Mouse (Mus musculus): ENCODE measurements at regions not wholly inside any gene's neighbourhood (a gene's known extent, or its start where the extent isn't known, plus 50 kb on each side); places are given as distances from the start of the nearest gene placed in this dataset.
"Not testable (repeated sequence)": the region's sequence is repeated elsewhere in the genome, so short reads cannot be mapped to it uniquely, and the experiment has no call there.

DNA sequence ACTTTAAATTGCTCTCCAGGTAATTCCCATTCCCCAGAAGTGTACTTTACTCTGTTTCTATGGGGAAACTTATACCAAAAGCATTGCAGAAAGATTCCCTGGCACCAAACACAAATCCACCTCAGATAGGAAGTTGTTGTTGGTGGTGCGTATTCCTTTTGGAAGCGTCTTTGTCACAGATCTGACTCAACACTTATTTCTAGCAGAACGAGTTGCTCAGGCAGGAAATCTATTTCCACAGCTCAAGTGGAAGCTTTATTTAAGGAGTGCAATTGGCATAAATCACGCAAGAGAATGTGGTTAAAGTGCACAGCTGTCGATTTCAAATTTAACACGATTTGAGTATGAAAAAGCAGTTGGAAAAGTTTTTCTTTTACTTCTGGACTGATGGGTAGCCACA is 436.9 kb upstream of the Ghitm start:
- no peak overlapping the region for H3K4me3 ChIP-seq (ENCODE audit: low read depth, low read length)
- no peaks in the 10 kb centered on the region for H3K27me3 ChIP-seq (replicated peaks; ENCODE audit: control insufficient read depth, insufficient read depth, low read length)
- ATAC-seq (replicated peaks; ENCODE audit: low FRiP score) (no peak), DNase-seq (ENCODE audit: low spot score) (no peak)
- H3K4me1 ChIP-seq (replicated peaks; ENCODE audit: control insufficient read depth, insufficient read depth, low read length): no peaks in the 10 kb centered on the region
- no peaks in the 10 kb centered on the region for H3K9me3 ChIP-seq (ENCODE audit: control insufficient read depth, low read length)
- no peaks in the 10 kb centered on the region for H3K36me3 ChIP-seq (ENCODE audit: control insufficient read depth, insufficient read depth, low read length)
- no peak overlapping the region for H3K27ac ChIP-seq (ENCODE audit: low read depth, low read length)
- 72% methylated on average over 6 of the region's 6 CpGs for WGBS
- H3K9ac ChIP-seq (ENCODE audit: low read depth, low read length): no peak overlapping the region
- no peak overlapping the region for H3K4me2 ChIP-seq

GRCm38 (mm10) chr14:37558258-37558657 is 423.2 kb upstream of the Ghitm start:
- H3K4me2 ChIP-seq: no peak overlapping the region
- no peak overlapping the region for H3K9ac ChIP-seq (ENCODE audit: low read depth, low read length)
- H3K27ac ChIP-seq (ENCODE audit: low read depth, low read length): no peak overlapping the region
- H3K36me3 ChIP-seq (ENCODE audit: control insufficient read depth, insufficient read depth, low read length): no peaks in the 10 kb centered on the region
- DNase-seq (ENCODE audit: low spot score) (no peak), ATAC-seq (replicated peaks; ENCODE audit: low FRiP score) (no peak)
- no peaks in the 10 kb centered on the region for H3K4me1 ChIP-seq (replicated peaks; ENCODE audit: control insufficient read depth, insufficient read depth, low read length)
- H3K27me3 ChIP-seq (replicated peaks; ENCODE audit: control insufficient read depth, insufficient read depth, low read length): no peaks in the 10 kb centered on the region
- whole genome bisulfite sequencing: 49% methylated on average over 5 of the region's 5 CpGs
- H3K9me3 ChIP-seq (ENCODE audit: control insufficient read depth, low read length): no peaks in the 10 kb centered on the region
- no peak overlapping the region for H3K4me3 ChIP-seq (ENCODE audit: low read depth, low read length)

DNA sequence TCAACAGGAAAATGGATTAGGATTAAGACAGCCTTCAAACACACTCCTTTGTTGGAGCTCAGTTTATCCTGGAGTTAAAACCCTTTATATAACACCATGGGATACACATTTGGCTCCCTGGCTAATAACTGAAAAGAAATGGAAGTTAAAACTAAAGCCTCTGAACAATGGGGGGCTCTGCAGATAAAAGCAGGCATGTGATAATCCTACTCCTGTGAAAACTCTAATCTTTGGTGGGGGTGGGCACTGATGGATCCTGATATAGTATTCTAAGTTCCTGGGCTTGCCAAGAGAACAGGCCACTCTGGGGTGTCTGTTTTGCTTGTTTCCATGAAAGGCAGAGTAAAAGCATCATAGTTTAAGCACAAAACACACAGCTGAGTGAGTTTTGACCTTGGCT is 388.5 kb upstream of the Ghitm start:
- H3K27ac ChIP-seq (ENCODE audit: low read depth, low read length): no peak overlapping the region
- no peaks in the 10 kb centered on the region for H3K36me3 ChIP-seq (ENCODE audit: control insufficient read depth, insufficient read depth, low read length)
- ATAC-seq (replicated peaks; ENCODE audit: low FRiP score): no peak

DNA sequence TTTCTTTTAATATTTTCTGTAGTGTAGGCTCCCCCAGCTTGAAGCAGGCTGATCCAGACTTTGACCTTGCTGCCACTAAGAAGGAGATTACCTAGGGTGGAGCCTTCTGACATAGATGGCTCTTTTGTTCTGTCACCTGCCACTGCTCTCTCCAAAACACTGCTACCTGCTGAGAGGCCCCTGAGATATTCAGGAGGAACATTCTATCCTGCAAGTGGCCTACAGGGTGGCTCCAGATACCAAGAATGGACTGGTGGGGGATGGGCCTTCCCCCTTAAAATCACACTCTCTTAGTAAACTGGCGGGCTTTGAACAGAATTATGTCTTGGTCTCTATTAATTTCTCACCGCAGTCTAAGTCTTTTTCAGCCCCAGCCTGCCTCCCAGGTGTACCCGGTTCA is 385.6 kb upstream of the Ghitm start:
- H3K4me1 ChIP-seq (replicated peaks; ENCODE audit: control insufficient read depth, insufficient read depth, low read length); H3K9me3 ChIP-seq (ENCODE audit: control insufficient read depth, low read length); H3K27me3 ChIP-seq (replicated peaks; ENCODE audit: control insufficient read depth, insufficient read depth, low read length); H3K36me3 ChIP-seq (ENCODE audit: control insufficient read depth, insufficient read depth, low read length); H3K4me3 ChIP-seq (ENCODE audit: low read depth, low read length); ATAC-seq (replicated peaks; ENCODE audit: low FRiP score); DNase-seq (ENCODE audit: low spot score); H3K4me2 ChIP-seq; H3K9ac ChIP-seq (ENCODE audit: low read depth, low read length); H3K27ac ChIP-seq (ENCODE audit: low read depth, low read length): not testable (repeated sequence)
- WGBS: 75% methylated on average over 3 of the region's 3 CpGs

More for the DNA sequence above, 388.5 kb upstream of the Ghitm start:
- H3K4me3 ChIP-seq (ENCODE audit: low read depth, low read length): no peak overlapping the region
- no peaks in the 10 kb centered on the region for H3K4me1 ChIP-seq (replicated peaks; ENCODE audit: control insufficient read depth, insufficient read depth, low read length)
- no peak overlapping the region for H3K4me2 ChIP-seq
- no peaks in the 10 kb centered on the region for H3K9me3 ChIP-seq (ENCODE audit: control insufficient read depth, low read length)
- H3K27me3 ChIP-seq (replicated peaks; ENCODE audit: control insufficient read depth, insufficient read depth, low read length): no peaks in the 10 kb centered on the region
- no peak overlapping the region for H3K9ac ChIP-seq (ENCODE audit: low read depth, low read length)
- no peak for DNase-seq (ENCODE audit: low spot score)

- WGBS: 81% methylated on average over 5 of the region's 5 CpGs
- H3K27ac ChIP-seq (ENCODE audit: low read depth, low read length): no peak overlapping the region
- H3K4me2 ChIP-seq: no peak overlapping the region
- no peak overlapping the region for H3K9ac ChIP-seq (ENCODE audit: low read depth, low read length)
- no peak overlapping the region for H3K4me3 ChIP-seq (ENCODE audit: low read depth, low read length)
- no peaks in the 10 kb centered on the region for H3K36me3 ChIP-seq (ENCODE audit: control insufficient read depth, insufficient read depth, low read length)
- H3K9me3 ChIP-seq (ENCODE audit: control insufficient read depth, low read length): no peaks in the 10 kb centered on the region
- H3K27me3 ChIP-seq (replicated peaks; ENCODE audit: control insufficient read depth, insufficient read depth, low read length): no peaks in the 10 kb centered on the region
- DNase-seq (ENCODE audit: low spot score): no peak
- ATAC-seq (replicated peaks; ENCODE audit: low FRiP score): no peak
- H3K4me1 ChIP-seq (replicated peaks; ENCODE audit: control insufficient read depth, insufficient read depth, low read length): no peaks in the 10 kb centered on the region
Observed at GRCm38 (mm10) chr14:37505314-37505713, 370.2 kb upstream of the Ghitm start.

- Histone ChIP-seq H3K27ac (ENCODE audit: low read depth, low read length) (no peak overlapping the region), H3K36me3 (ENCODE audit: control insufficient read depth, insufficient read depth, low read length) (no peaks in the 10 kb centered on the region), H3K4me3 (ENCODE audit: low read depth, low read length) (no peak overlapping the region), H3K9ac (ENCODE audit: low read depth, low read length) (no peak overlapping the region), H3K4me1 (replicated peaks; ENCODE audit: control insufficient read depth, insufficient read depth, low read length) (no peaks in the 10 kb centered on the region), H3K4me2 (no peak overlapping the region), H3K27me3 (replicated peaks; ENCODE audit: control insufficient read depth, insufficient read depth, low read length) (no peaks in the 10 kb centered on the region), H3K9me3 (ENCODE audit: control insufficient read depth, low read length) (no peaks in the 10 kb centered on the region)
- WGBS: 69% methylated on average over 4 of the region's 4 CpGs
- ATAC-seq (replicated peaks; ENCODE audit: low FRiP score) (no peak), DNase-seq (ENCODE audit: low spot score) (no peak)
Observed at GRCm38 (mm10) chr14:37490711-37491110, 355.6 kb upstream of the Ghitm start.

DNA sequence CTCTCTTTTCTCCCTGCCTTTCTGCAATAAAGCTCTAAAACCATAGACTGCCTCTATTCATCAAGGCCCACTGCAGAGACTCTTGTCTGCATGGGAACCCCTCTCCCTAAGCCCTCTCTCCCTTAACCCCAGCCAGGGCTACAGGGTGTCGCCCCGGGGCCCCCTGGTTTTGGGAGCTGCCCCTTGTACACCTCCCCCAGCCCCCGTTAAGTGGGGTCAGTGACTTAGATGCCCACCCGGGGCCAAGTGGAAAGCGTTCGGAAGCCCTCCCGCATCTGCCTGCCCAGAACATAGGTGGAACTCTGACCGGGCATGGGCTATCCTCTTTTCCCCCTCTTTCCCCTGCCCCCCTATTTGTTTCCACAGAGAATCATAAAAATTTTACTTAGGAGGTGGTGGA is 350.2 kb upstream of the Ghitm start:
- WGBS: 93% methylated on average over 8 of the region's 8 CpGs
- Histone ChIP-seq H3K9me3 (ENCODE audit: control insufficient read depth, low read length) (no peaks in the 10 kb centered on the region), H3K4me2 (no peak overlapping the region), H3K36me3 (ENCODE audit: control insufficient read depth, insufficient read depth, low read length) (no peaks in the 10 kb centered on the region), H3K27me3 (replicated peaks; ENCODE audit: control insufficient read depth, insufficient read depth, low read length) (no peaks in the 10 kb centered on the region), H3K4me1 (replicated peaks; ENCODE audit: control insufficient read depth, insufficient read depth, low read length) (no peaks in the 10 kb centered on the region), H3K9ac (ENCODE audit: low read depth, low read length) (no peak overlapping the region), H3K4me3 (ENCODE audit: low read depth, low read length) (no peak overlapping the region), H3K27ac (ENCODE audit: low read depth, low read length) (no peak overlapping the region)
- DNase-seq (ENCODE audit: low spot score): no peak
- ATAC-seq (replicated peaks; ENCODE audit: low FRiP score): no peak

- Histone ChIP-seq H3K27me3 (replicated peaks; ENCODE audit: control insufficient read depth, insufficient read depth, low read length) (no peaks in the 10 kb centered on the region), H3K4me1 (replicated peaks; ENCODE audit: control insufficient read depth, insufficient read depth, low read length) (no peaks in the 10 kb centered on the region), H3K4me3 (ENCODE audit: low read depth, low read length) (no peak overlapping the region), H3K36me3 (ENCODE audit: control insufficient read depth, insufficient read depth, low read length) (no peaks in the 10 kb centered on the region), H3K9me3 (ENCODE audit: control insufficient read depth, low read length) (no peaks in the 10 kb centered on the region), H3K9ac (ENCODE audit: low read depth, low read length) (no peak overlapping the region), H3K4me2 (no peak overlapping the region), H3K27ac (ENCODE audit: low read depth, low read length) (no peak overlapping the region)
- ATAC-seq (replicated peaks; ENCODE audit: low FRiP score) (no peak), DNase-seq (ENCODE audit: low spot score) (no peak)
Observed at GRCm38 (mm10) chr14:37477599-37477998, 342.5 kb upstream of the Ghitm start.

GRCm38 (mm10) chr14:37468711-37469110 is 333.6 kb upstream of the Ghitm start:
- no peak for DNase-seq (ENCODE audit: low spot score)
- no peak overlapping the region for H3K4me2 ChIP-seq
- no peaks in the 10 kb centered on the region for H3K9me3 ChIP-seq (ENCODE audit: control insufficient read depth, low read length)
- no peaks in the 10 kb centered on the region for H3K4me1 ChIP-seq (replicated peaks; ENCODE audit: control insufficient read depth, insufficient read depth, low read length)
- 62% methylated on average over 2 of the region's 2 CpGs for WGBS
- no peaks in the 10 kb centered on the region for H3K27me3 ChIP-seq (replicated peaks; ENCODE audit: control insufficient read depth, insufficient read depth, low read length)
- H3K9ac ChIP-seq (ENCODE audit: low read depth, low read length): no peak overlapping the region
- ATAC-seq (replicated peaks; ENCODE audit: low FRiP score): no peak
- no peak overlapping the region for H3K4me3 ChIP-seq (ENCODE audit: low read depth, low read length)
- no peak overlapping the region for H3K27ac ChIP-seq (ENCODE audit: low read depth, low read length)
- no peaks in the 10 kb centered on the region for H3K36me3 ChIP-seq (ENCODE audit: control insufficient read depth, insufficient read depth, low read length)

All from liver, embryonic 11.5 days (tissue).